Mouse (Mus musculus) gonadal fat pad, adult 2 months (tissue): Measurements from ENCODE around the gene Elavl4. TPM values are rescaled to one million over a fixed set of nuclear protein-coding genes. Genes with fewer than 3 reads are reported as not detected.

ENCODE experiments used
- DNase-seq: peaks from one replicate; pipeline ENCODE4 v3.0.0-alpha.2; 2012; ENCODE audit warnings: low read depth
- polyA plus RNA-seq: library from polyadenylated mRNA; depleted of rRNA; stranded (reverse); fragments of >200 nt; gene quantifications from 2 replicates; pipeline ENCODE4 v1.2.3, GENCODE M21; 2012; rRNA removed

The Elavl4 gene
- polyA plus RNA-seq, 1 experiment: not detected

- no peak for DNase-seq
Observed at GRCm38 (mm10) chr4:110165217-110165616, 186.5 kb downstream of the Elavl4 start.

- no peak for DNase-seq
Observed at GRCm38 (mm10) chr4:110161600-110161999, 190.1 kb downstream of the Elavl4 start.

- no peak for DNase-seq
Observed at GRCm38 (mm10) chr4:110157515-110158159, 194.1 kb downstream of the Elavl4 start.

GRCm38 (mm10) chr4:110155954-110156353 is 195.8 kb downstream of the Elavl4 start:
- DNase-seq: no peak

Other genes with a start within 250 kb of the Elavl4 start
- gene Agbl4, start 45.8 kb upstream of the Elavl4 start, polyA plus RNA-seq: 0.27 and 0.65 TPM in 2 replicates